Mouse (Mus musculus) small intestine, adult 10 weeks (tissue): ENCODE measurements around the gene Pin1. TPM values are rescaled to one million over a fixed set of nuclear protein-coding genes. Genes with fewer than 3 reads are reported as not detected.

Experiments
- polyA plus RNA-seq: library from polyadenylated mRNA; stranded (reverse); fragments of 350-450 nt; fragmentation: Illumina TruSeq; extraction: RNeasy Lipid Tissue Mini Kit (QIAGEN cat#74804); gene quantifications from one replicate; pipeline ENCODE4 v1.2.3, GENCODE M21; 2014; ENCODE audit warnings: low replicate concordance

The Pin1 gene
- polyA plus RNA-seq = 0.52 TPM

DNA sequence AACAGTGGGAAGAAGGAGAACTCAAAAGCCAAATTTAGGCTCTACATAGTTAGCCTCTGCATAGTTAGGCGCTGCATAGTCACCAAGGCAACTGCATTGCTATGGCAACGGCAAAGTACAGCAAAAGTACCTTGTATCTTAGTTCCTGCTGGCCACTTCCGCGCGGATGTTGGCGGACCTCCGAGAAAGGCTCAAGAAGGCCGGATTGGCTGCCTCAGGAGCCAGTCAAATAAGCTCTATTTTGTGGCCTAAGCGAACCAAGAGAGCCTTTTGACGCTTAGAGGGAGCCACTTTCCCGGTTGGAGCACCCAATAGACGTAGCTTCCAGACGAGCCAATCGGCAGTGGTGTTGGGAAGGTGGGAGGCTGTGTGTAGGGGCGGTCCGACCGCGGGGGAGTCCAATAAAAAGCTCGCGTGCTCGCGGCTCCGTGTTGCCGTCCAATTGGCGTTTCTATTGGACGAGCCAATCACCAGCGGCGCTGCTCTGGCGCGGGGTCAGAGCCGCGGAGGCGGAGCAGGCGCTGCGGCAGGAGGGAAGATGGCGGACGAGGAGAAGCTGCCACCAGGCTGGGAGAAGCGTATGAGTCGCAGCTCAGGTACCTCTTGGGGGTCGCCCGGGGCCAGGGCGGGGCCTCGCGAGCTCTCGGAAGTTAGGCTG, at the start of gene Pin1:
Gene Pin1, plus strand, starts transcription at position 494 of the 658 bp plus-strand sequence.

DNA sequence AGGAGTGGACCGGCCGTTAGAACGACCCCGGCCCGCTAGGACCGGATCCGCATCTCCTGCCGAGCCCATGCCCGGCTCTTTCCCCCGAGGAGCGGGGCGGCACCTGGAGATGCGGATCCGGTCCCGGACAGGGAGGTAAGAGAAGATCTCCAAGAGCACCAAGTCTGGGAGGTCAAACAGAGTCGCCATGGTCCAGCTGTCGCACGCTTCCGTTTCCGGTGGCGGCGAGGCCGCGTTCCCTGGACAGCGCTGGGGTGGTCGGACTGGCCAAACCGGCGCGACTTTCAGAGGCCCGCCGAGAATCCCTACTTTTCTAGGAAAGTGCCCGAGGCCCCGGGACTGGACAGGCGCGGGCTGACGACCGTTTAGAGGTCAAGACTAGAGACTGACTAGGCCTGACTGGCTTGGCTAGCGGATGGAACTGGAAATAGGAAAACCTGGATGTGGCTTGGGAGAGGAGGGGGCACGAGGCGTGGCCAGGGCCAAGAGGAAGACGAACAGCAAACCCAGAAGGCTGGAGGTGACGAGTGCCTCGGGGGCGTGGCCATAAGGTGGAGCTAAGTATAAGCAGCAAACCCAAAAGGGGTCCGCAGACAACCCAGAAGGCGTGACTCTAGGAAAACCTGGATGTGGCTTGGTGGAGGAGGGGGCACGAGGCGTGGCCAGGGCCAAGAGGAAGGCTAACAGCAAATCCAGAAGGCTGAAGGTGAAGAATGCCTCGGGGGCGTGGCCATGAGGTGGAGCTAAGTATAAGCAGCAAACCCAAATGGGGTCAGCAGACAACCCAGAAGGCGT, 9.6 kb upstream of the Pin1 start, which contains the start of gene Ubl5:
Gene Ubl5, plus strand, starts transcription at position 778 of the 795 bp plus-strand sequence.

DNA sequence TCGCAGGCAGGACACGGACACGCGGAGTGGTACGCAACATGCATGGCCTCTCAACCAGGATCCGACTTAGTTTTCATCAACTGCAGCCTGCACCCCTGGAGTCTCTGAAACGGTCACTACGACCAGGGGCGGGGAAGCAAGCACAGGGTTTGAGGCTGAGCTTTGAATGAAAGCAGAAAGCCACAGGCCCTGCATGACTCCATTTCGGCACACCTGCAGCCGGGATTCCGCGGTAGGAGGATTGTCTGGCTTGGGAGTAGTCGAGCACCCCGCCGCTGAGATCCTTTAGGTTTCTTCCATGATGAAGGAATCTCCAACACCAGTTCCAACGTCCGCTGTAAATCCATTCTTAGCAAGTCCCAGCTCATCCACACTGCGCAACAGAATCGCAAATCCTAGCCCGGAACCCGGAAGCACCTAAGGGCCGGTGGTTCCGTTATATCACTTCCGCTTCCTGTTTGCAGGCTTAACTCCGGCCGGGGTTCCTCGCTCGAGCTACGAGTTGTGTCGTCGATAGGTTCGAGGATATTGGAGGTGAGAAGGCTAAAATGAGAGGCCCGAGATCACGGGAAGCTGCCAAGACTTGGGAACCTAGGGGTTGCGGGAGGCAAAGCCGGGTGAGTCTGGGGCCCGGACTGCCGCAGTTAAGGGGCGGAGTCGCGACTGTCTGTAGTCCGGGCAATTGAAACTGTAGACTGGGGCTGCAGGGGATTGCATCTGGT, 7.4 kb upstream of the Pin1 start, which contains the start of gene Fbxl12:
Gene Fbxl12, minus strand, starts transcription at position 408 of the 722 bp plus-strand sequence.

Other genes with a start within 250 kb of the Pin1 start
- gene Zfp26, start 191.9 kb upstream of the Pin1 start, polyA plus RNA-seq = 18.8 TPM
- gene Zfp426, start 159.3 kb upstream of the Pin1 start, polyA plus RNA-seq = 50.1 TPM
- gene Zfp266, start 130.7 kb upstream of the Pin1 start, polyA plus RNA-seq = 44.6 TPM
- gene Zfp846, start 70.8 kb upstream of the Pin1 start, polyA plus RNA-seq = 20.8 TPM
- 22.8 TPM for gene Ubl5, start 9.2 kb upstream of the Pin1 start, polyA plus RNA-seq
- 5.1 TPM for gene Fbxl12, start 7.3 kb upstream of the Pin1 start, polyA plus RNA-seq
- gene Olfm2, start 94.3 kb downstream of the Pin1 start, polyA plus RNA-seq = 0.52 TPM
- gene Col5a3, start 163.0 kb downstream of the Pin1 start, polyA plus RNA-seq = 0.15 TPM
- gene Rdh8, start 166.4 kb downstream of the Pin1 start, polyA plus RNA-seq = not detected
- gene A230050P20Rik, start 216.5 kb downstream of the Pin1 start, polyA plus RNA-seq = 3.6 TPM
- not detected for gene Angptl6, start 227.6 kb downstream of the Pin1 start, polyA plus RNA-seq
- 0.48 TPM for gene Ppan, start 236.1 kb downstream of the Pin1 start, polyA plus RNA-seq
- 8.9 TPM for gene Eif3g, start 246.5 kb downstream of the Pin1 start, polyA plus RNA-seq